Mouse (Mus musculus) lung, adult 2 months (tissue): Measurements from ENCODE around the gene Fxyd5.

Experiments
- CTCF ChIP-seq: fragments of 200-500 bp; IDR thresholded peaks from 2 replicates; pipeline ENCODE4 v1.5.1; 2011; ENCODE audit warnings: mild to moderate bottlenecking, low read length, control low read depth; ENCODE audit not compliant: insufficient read depth
- POLR2A ChIP-seq: fragments of 200-500 bp; IDR thresholded peaks from 2 replicates; pipeline ENCODE4 v1.6.1; 2011; ENCODE audit warnings: low read depth, mild to moderate bottlenecking, control low read depth, low read length, borderline replicate concordance; ENCODE audit errors: extremely low read depth

- no peak for TF ChIP-seq POLR2A
- TF ChIP-seq CTCF = no peak
Observed at GRCm38 (mm10) chr7:31082106-31082505, 39.8 kb upstream of the Fxyd5 start.
